Mouse (Mus musculus): ENCODE results near the gene Plppr5.

Plppr5 gene

DNA sequence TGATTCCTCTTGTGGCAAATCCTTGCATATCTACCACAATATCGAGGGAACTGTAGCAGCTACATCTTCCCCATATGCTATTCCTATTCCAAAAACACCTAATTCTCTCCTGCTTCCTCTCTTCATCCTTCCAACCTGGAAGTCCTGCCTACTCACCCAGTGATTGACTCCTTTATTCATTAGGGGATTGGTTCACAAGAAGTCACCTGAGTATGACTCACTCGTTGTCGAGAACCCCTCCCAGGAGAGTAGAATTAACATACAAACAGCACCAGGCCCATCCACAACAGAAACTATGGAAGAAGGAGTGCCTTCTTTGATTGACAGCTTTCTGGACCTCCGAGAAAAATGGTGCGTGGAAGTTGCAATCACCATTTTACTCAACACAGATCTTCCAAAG, 121.7 kb downstream of the Plppr5 start:
- DNase-seq (ENCODE audit: low spot score in 2 of 2): no peak

DNA sequence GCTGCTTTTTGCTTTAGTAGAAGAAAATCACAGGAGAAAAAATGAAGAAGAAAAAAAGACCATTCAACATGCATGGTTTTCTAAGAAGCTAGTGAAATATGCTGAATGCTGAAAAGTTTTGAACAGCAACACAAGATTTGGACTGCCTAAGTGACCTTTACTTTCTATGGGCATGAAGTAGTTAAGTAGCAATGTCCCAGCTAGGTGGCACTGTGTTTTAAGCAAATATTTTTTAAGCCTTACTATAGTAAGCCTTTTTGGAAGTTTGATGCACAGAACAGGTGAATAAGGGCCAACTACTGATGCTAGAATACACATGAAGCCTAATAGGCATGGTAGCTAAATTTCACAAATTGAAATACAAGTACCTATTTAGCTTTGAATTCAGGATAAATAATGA, 134.2 kb downstream of the Plppr5 start:
- no peak for DNase-seq (ENCODE audit: low spot score in 2 of 2)

DNA sequence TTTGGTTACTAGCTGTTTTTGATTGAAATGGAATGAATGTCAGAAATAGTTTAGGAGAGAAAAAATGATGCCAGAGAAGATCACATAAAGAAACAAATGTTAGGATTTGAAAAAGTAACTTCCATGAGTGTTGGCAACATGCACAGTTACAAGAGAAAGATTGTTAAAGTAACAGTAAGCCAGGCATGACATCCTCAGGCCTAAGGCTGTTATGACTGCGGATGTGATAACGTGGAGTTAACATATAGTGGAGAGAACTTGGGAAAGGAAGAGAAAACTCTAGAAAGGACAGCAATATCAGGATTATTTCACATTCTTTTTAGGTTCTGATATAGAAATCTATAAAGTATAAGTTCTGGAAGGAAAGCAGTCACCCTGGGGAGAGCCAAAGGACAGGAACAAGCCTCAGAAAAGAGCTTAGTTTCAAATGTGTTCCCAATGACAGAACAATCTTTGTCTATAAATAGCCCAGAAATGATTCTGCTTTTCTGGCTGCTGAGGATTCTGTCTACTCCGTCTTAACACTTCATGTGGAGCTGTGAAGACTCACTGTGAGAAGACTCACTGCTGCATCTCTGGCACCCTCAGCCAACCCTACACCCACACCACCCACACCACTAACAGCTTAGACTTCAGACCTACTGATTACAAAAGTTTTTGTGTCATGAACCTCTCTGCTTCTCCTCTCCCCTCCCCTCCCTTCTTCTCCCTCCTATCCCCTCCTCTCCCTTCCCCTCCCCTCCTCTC, 142.1 kb downstream of the Plppr5 start:
- DNase-seq (ENCODE audit: low spot score in 2 of 2): no peak

DNA sequence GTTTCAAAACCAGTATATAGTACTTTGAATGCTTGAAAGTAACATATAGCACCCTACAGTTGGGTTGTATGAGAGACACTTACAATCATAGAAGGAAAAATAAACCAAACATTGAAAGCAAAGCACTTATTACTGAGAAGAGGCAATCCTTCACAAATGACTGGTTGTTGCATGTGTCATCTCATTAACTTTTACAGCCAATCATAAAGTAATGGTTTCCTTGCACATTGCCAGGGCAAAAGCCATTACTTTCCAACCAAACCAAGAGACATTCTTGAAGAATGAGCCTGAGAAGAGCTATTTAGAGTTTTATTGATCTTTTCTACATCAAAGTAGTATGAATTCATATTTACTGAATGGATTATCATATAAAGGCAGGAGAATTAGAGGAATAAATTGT, 148.8 kb downstream of the Plppr5 start:
- DNase-seq (ENCODE audit: low spot score in 2 of 2): no peak

DNA sequence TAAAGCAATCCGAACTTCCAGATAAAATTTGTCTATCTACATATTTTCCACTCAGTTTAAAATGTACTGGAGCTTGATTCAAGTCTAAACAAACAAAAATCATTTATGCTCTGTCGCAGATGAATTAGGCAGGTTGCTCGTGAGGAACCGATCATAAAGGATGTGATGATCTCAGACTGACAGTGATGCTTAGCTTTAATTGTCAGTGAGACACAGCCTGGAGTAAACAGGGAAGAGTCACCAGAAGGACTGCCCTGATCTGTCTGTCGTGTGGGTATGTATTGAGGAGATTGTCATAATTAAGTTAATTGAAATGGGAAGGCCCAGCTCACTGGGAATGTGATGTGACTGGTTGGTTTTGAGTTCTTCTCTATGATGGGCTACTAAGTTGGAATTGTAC, 149.9 kb downstream of the Plppr5 start:
- no peak for DNase-seq (ENCODE audit: low spot score in 2 of 2)

DNA sequence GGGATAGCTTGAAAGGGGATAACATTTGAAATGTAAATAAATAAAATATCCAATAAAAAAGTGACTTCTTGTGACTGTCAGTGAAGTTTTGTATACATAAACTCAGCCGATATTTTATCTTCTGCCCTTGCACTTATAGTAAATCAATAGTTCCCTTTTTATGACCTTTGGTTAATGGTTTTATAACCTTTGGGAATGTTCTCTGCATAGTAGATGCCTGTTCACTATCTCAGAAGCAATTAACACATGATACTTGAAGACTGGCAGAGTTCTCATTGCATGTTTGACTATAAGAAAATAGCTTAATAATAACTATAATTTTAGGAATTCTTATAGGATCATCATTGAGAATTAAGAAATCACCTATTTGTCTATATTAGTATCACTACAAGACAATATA, 150.9 kb downstream of the Plppr5 start:
- DNase-seq (ENCODE audit: low spot score in 2 of 2): no peak

DNA sequence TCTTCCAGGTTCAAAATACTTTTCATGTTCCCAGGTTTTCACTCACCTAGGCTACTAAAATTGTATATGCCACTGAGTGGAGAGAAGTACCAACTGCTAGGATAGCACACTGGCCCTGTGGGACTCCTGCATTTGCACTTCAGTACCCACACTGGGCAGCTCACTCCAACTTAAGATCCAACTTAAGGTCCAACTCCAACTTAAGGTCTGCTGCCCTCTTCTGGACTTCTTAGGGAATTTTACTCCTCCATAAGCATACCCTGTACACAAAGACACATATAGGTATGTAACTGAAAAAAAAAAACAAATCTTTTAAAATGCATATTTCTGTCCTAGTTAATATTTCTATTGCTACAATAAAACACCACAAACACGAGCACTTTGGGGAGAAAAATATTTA, 153.5 kb downstream of the Plppr5 start:
- no peak for DNase-seq (ENCODE audit: low spot score in 2 of 2)

DNA sequence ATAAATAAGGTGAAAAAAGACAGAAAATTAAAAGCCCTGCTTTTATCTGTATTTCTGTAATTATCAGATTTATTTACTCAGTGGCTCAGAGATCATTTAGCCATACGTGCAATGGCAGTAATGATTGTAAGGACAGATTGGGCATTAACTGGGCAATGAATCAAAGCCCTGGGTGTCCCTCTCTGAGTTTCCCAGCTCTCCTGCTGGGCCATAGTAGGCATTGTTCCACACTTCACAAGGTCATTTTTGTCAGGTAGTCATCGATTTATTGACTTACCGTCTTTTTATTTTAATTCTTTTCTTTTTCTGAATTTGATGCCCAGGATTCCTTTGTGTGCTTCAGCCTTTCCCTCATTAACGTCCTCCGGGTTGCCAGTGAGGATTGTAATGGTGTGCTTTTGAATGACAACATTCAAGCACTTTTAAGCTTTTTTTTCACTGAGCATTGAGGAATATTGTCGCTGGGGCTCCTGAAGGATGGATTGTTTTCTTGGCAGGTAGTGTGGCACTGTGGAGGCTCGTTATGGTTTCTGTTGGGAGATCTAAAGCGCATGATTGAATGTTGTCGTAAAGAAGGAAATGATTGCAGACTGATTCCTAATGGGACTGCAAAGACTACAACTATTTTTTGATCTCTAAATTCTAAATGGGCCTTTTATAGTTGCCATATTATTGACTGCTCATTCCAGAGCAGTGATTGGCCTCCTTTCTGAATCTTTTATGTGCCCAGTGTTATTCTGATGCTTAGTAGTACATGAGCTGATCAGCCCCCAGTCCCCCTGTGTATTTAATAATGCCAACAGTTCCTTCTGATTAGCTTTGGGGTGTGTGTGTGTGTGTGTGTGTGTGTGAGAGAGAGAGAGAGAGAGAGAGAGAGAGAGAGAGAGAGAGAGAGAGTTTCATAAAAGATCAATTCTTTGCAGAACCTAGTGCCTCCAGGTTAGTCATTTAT, 154.8 kb downstream of the Plppr5 start:
- DNase-seq (ENCODE audit: low spot score in 2 of 2): no peak

DNA sequence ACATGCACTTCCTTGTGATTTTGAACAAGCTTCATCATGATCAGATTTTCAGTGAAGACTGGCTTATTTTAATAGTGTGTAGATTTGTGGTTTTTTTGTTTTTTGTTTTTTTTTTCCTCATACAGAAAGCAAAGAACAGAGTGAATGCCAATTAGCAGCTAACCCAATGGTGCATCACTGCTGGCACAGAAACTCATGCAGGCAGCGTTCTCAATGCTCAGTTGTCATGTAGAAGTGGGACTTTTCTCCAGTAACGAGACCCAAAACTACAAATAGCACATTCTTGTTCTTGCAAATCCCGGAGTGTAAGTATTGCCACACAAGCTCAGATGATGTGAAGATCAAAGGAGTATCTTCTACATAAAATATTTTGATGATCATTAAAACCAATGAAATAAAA, 156.9 kb downstream of the Plppr5 start:
- no peak for DNase-seq (ENCODE audit: low spot score in 2 of 2)

DNA sequence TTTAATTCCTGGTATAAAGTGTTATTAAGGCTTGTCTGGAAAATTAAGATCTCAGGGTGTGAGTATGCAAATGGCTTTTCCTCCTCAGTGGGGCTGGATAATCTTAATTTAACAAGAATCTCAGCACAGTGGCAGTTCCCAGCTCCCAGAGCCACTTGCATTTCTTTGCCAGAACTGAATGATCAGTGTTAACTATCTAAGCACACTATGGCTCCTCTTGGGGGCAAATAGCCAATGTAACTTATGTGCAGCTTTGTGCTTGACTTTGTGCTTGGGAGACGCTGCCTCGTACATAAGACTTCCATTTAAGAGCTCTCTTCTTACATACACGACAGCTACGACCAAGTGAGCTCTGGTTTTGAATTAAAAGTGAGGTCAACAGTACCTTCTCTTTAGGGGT, 158.0 kb downstream of the Plppr5 start:
- DNase-seq (ENCODE audit: low spot score in 2 of 2): no peak
